Mouse (Mus musculus): ENCODE data around the gene Pik3r5.

The Pik3r5 gene

DNA sequence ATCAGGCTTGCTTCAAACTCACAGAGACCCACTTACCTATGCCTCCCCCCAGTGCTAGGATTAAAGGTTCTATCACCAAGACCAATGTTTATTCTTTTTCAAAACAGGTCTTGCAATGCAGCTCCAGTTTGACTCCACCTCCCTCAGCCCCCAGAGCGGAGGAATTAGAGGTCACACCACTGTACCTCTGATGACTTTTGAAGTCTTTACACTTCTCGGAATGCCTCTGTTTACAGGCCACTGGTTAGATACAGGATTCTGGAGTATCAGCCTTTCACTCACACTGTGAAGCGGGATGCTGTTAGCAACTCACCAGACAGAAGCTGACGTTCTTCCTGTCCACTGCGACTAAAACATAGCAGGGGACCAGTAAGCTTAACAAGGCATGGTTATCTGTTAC lies 30.5 kb upstream of the Pik3r5 start:
- no peak for DNase-seq (ENCODE audit: low spot score)

DNA sequence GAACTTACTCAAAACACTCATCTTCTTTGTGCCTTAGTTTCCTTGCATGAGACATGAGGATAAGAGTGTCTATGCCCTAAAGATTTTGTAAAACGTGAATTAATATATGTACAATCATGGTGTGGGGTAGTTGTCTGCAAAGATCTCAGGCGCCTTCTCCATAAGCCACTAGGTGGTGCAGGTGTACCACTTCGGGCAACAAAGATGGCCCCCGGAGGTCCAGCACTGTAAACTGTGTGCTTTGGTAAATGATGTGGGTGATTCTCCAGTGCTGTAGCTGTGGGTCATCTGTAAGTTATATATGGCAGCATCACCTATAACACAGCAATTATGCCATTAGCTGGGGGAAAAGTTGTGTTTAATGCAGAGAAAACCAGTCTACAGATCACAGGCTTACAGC lies 27.7 kb upstream of the Pik3r5 start:
- no peak for DNase-seq (ENCODE audit: low spot score)

DNA sequence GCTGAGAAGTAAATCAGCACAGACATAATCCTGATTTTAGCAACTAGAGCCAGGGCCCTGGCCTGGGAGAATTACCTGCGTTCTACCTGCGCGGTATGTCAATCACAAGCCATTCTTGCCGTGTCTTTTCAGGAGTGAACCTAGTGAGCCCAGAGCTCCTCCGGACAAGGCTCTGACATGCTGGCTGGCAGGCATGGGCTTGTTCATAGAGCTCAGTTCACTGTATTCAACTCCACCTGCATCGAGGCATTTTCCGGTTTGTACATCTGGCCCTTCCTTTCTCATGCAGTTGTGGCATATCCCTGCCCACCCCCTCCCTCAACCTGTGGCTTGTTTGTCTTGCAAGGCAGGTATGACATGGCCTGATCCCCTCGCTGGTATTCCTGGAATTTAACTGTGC lies 26.3 kb upstream of the Pik3r5 start:
- DNase-seq (ENCODE audit: low spot score): no peak

DNA sequence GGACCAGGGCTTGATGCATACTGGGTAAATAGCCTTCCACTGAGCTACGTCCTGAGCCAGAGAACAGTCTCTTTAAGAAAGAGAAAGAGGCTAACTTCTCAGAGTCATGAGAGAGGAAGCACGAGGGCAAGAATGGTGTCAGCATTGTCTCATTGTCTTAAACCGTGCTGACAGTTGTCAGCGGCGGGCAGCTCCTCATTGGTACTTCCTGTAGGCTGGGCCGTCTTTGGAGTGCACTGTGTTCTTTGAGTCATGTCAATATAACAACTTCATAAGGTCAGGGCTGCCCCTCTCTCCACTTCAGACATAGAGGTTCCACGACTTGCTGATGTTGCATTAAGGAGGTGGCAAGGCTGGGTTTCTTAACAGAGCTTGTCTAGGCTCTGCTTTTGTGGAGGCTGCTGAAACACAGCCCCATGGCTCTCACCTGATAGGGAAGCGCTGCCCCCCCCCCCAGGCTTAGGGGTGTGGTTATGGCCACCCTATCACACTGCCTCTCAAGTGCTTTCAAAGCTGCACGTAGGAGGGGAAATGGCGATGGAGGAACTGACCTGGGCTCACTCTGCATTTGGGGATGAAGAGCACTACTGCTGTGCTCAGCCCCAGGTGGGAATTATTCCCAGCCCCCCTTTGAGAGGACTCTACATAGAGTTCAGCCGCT lies 24.5 kb upstream of the Pik3r5 start:
- no peak for DNase-seq (ENCODE audit: low spot score)

DNA sequence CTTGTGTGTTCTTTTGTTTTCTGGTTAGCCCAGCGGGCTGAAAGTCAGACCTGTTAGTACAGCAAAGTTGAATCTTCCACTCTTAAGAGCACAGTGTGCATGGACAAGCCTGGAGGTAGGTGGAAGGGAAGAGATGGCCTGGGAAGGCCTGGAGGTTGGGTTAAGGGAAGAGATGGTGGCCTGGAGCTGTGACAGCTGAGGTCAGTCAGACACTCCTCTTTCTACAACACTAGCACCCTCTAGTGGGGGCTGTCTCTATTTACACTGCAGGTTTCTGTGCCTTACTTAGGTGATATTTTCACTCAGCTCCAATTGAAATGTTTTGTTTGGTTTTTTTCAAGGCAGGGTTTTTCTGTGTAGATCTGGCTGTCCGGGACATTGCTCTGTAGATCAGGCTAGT lies 23.8 kb upstream of the Pik3r5 start:
- DNase-seq (ENCODE audit: low spot score): peak; percentile 94

DNA sequence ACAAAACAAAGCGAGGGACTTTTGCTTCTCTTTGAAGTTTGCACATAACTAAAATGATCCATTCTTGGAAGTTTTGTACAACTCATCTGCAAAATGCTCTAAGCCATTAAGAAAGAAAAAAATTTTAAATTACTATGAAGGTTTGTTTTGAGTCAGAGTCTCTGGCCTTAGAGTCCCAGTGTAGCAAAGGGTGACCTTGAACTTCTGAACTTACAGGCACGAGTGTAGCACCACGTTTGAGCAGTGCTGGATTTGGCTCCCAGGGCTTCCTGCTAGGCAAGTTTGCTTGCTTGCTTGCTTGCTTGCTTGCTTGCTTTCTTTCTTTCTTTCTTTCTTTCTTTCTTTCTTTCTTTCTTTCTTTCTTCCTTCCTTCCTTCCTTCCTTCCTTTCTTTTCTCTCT lies 14.9 kb upstream of the Pik3r5 start:
- DNase-seq (ENCODE audit: low spot score): no peak

DNA sequence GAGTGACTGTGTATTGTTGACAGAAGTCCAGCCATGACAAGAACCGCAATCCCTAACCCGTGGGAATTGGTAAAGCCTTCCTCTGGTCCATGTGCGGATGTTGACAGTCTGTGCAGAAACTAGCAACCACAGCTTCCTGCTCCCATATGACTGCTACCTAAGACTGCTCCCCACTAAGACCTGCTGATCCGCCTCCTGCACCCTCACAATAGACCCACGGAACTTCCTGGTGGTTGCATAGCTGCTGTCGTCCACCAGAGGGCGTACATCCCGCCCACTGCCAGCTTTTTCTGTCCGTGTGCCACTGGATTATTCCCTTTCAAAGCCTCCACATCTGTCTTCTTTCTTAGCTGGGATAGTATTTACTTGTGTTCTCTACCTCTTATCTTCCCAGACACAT lies 14.1 kb upstream of the Pik3r5 start:
- peak; percentile 54 for DNase-seq (ENCODE audit: low spot score)

DNA sequence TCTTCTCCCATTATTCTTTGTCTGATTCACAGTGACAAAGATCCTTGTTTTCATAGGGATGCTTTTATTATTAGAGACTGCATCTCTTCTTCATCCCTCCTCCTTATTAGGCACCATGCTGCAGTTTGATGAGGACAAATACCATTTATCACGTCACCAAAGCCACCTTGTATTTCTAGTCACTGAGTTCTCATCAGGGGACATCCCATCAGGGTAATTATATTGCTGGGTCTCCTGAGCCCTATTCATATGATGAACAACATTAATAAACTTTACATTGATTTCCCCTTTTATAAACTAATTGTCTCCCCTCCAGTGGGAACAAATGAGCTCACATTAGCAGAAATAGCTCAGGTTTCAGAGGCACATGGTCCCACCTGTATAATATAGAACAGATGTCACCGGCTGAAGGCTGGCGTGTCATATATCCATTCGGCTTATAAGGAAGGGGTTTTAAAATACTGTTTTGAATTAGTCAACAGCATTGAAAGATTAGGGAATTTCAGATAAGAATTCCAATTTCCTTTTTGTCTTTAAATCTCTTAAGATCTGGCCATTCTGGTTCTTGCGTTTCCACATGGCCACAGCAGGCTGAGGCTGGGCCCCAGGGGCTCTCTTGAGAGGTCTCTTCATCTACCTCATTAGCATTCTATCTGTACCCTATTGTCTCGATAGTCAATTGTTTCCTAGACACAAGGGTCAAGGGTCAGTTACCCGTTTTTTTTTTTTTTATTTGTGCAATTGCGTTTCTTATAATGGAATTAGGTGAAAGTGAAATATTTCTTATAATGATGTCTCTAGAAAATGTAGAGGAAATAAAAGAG lies 6.2 kb upstream of the Pik3r5 start:
- peak; percentile 62 for DNase-seq (ENCODE audit: low spot score)

DNA sequence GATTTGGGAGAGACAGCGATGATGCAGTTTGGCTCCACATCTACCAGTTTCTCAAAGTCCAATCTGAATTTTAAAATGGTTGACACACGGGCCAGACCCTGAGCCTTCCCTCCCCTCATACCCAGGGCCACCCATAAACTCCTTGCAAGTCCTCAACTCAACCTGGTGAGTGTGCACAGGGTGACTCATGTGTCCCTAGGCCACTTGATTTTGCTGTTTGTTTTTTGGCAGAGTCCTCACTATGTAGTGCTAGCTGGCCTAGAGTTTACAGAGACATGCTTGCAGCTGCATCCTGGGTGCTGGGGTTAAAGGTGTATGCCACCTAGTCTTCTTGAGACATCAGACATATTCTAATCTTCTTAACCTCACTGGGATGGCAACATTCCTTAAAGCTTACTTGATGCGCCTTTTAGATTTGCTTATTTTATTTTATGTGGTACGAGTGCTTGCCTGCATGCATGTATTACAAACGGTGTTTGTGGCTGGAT lies 4.8 kb upstream of the Pik3r5 start:
- DNase-seq (ENCODE audit: low spot score): no peak

DNA sequence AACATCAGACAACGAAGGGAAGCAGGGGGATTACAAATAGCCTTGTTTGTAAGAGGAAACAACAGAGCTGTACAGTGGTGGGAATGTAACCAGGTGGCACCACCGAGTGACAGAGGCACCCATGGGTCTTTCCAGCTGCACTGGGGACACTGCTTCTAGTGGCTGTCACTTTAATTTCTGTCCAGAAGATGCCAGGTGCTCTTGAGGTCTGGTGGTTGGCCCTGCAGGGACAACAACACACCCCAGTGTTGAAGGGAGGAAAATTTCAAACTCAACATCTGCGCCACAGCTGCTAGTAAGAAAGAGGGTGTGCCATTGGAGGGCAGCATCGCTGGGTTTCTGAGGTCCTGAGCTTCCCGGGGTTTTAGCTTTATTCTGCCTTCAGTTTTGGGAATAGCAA lies 1.3 kb upstream of the Pik3r5 start:
- DNase-seq (ENCODE audit: low spot score): no peak

DNA sequence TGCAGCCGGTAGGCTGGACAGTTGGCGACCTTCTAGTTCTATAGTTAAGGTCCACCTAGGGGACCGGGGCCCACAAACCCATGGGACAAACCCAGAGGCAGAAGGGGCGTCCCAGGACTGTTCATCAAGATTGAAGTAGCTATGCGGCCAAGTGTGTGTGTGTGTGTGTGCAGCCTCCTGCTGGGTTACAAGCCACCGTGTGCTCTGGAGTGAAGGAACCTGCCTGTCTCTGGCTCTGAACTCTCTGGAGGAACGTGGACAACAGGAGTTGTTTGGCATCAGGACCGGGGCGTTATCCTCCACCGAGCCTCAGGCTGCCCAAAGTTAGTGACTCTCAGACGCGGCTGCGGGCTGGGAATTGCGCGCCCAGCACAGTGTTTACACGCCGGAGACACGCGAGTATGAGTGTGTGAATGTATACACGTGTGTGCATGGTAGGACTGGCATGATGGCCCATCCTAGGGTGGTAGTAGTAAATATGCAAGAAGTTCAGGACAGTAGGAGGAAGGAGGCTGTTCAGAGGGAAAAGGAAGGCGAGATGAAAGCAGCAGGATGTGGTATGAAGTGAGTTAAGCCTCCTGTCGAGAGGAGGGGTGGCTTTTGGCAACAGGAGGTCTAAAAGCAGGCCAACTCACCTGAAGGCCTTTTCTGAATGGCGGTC lies 570 bp downstream of the Pik3r5 start:
- no peak for DNase-seq (ENCODE audit: low spot score)

DNA sequence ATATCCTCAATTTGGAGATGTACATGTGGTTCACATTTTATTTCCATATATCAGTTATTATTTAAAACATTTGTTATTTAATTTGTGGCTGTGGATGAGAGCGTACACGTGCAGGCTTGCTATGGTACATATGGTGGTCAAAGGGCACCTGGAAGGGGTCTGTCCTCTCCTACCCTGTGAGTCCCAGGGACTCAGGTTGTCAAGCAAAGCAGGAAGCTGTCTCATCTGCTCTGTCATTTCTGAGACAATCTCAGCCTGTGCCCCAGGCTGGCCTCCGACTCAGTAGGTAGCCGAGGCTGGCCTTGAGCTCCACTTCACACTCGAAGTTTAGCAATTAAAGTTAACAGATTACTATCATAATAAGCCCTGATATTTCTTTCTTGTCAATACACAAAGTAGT lies 1.6 kb downstream of the Pik3r5 start:
- DNase-seq (ENCODE audit: low spot score): no peak

DNA sequence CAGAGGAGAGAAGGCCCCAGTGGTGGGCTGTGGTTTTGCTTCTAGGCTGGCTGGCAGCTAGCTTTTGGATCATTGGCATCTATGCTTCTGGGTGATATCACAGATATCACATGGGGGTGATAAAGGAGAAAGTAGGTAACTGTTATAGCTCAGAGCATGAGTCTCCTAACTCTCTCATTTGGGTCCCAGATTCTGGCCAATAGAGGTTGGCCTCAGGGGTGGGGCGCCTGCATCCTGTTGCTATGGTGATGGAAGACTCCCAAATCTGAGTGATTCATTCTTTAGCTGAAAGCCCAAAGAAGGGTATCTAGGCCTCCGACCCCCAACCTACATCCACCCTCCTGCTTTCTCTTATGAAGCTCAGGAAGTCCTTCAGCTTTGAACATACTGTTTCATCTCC lies 2.8 kb downstream of the Pik3r5 start:
- no peak for DNase-seq (ENCODE audit: low spot score)

DNA sequence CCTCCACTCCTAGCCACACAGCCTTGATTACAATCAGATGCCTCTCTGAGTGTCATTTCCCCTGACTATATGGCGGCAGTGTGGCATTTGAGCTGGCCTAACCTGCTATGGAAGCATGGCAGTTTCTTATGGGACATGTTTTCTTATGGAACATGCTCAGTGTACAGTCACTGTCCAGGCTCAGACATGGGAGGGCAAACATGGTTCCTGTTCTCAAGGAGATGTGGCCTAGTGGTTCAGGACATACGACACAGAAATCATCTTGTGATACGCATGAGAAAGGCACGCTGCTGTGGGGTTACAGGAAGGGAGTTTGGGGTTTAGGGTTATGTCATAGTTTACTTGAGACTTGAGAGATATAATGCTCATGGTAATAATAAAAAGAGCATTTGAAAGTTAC lies 3.7 kb downstream of the Pik3r5 start:
- no peak for DNase-seq (ENCODE audit: low spot score)

DNA sequence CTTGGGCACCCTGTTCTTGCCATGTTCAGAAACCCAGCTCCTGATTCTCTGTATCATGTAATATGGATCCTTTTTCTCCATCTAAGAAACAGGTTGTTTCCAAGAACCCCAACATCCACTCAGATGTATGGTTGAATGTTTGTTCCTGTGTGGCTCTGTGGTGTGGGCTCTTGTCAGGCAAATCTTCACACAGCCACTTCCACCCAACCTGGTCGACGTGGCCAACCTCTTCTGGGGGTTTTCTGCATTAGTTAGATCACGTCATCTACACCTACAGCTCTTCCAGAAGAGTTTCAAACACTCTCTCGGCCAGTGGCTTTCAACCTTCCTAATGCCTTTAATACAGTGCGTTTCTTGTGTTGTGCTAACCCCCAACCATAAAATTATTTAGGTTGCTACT lies 4.5 kb downstream of the Pik3r5 start:
- no peak for DNase-seq (ENCODE audit: low spot score)

DNA sequence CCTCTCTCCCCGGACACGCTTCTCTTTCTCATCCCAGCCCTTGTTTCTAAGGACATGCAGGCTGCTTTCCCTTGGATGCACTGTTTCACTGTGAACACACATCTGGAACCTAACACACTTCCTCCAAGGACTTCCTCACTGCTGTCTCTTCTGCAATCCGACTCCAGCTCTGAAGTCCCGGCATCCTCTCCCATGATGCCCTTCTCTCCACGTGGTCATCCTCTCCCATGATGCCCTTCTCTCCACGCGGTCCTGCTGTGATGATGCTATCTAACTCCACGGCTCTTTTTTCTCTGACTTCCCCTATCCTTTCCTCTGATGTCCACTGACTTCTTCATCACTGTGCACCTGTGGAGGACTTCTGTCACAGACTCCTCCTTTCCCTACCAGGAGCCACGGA lies 8.2 kb downstream of the Pik3r5 start:
- DNase-seq (ENCODE audit: low spot score): no peak

DNA sequence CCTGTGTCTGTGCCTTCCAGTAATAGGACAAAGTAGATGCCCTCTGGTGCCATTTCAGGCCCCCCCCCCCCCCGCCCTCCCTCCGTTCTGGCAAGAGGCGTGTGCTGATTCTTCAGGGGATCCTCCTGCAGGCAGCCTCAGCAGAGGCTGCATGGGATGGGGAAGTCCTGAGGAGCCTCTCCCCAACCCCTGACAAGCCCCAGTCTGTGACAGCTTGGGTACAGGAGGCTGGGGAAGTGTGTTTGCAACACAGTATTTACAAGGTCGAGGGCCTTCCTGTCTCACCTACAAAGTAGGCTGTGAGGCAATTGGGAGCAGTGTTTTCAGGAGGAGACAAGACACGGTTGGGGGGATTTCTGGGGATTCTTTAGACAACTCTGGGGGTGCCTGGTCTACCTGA lies 9.0 kb downstream of the Pik3r5 start:
- DNase-seq (ENCODE audit: low spot score): no peak

DNA sequence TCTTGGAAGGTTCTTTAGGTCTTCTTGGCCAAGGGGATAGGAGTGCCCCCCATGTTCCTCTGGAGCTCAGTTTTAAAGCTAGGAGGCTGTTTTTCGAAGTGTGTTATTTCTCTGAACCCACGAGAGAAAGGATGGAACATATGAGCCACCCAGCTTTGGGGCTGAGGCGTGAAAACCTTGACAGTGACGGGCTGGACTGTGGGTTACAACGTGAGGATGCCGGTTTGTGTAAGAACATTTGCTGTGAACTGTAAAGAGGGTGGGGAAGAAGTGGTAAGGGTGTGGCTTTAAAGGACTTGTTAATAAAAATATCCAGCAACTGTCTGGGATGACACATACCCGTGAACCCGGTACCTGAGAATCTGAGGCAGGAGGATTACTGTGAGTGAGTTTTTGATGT lies 10.4 kb downstream of the Pik3r5 start:
- no peak for DNase-seq (ENCODE audit: low spot score)

DNA sequence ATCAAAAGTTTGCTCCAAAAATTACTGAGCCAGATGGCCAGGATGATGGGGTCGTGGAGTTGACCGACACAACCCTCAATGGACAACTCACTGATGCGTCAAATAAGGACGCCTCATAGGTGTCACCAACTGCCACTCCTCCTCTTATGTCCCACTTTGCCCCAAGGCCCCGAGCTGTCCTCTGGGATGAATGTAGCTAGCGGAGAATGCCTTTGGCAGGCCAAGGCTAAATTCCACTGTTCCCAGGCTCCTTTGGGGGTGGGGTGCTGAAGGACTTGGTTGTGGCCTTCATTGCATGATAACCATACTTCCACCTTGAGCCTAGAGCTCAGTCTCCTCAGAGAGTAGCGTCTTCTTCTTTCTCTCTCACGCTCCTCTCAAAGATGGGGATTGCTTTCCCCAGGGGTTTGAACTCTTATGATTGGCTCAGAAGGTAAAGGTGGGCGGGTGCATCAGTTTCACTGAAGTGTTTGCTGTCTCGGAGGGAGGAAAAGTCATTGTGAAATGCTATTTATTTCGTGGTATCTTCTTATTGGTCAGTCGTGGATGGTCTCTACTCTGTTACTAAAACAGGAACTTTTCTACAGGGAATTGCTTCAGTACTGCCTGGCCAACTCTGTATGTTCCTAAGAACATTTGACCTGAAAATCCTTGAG lies 11.2 kb downstream of the Pik3r5 start:
- DNase-seq (ENCODE audit: low spot score): no peak

DNA sequence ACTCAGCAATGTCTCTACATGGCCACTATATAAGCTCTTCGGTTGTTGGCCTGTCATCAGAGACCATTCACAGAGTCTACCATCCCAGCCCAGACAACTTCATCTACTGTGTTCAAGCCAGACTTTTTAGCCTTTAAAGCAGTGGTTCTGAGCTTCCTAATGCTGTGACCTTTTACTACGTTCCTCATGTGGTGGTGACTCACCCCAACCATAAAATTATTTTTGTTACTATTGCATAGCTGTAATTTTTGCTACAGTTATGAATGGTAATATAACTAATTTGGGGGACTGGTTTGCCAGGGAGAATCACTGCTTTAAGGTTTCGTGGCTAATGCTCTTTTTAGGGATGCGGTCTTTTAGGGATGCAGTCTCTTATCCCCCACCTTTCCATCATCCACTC lies 14.0 kb downstream of the Pik3r5 start:
- DNase-seq (ENCODE audit: low spot score): no peak

DNA sequence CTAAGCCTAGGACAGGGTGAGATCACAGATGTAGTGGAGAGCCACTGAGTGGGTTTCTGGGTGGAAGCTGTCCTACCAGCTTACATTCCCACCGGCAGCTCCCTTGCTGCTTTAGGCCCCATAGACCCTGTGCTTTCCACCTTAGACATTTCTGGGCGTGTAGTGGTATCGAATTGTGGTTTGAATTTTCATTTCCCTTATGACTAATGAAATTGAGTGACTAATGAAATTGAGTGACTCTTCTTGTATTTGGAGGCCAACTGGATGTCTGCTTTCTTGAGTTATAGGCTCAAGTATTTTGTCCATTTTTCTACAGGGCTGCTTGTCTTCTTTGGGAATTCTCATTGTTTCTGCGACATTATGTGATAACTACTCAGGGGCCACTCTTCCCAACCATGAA lies 14.6 kb downstream of the Pik3r5 start:
- no peak for DNase-seq (ENCODE audit: low spot score)

DNA sequence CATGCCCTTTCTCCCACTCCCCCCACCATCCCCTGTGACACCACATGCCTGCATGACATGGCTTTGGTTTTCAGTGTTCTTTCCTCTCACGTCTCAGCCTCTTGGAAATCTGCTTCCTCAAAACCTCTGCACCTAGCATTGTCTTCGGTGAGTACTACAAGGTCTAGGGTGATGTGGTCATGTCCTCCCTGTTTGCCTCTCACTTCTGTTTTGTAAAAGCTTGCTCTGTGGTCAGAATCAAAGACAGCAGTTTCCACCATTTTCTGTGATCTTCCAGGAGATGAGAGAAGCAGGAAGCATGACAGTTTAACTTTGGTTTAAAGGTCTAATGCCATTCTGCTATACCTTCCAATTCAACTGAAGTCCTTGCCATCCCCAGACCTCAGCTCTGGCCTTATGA lies 15.3 kb downstream of the Pik3r5 start:
- DNase-seq (ENCODE audit: low spot score): no peak

DNA sequence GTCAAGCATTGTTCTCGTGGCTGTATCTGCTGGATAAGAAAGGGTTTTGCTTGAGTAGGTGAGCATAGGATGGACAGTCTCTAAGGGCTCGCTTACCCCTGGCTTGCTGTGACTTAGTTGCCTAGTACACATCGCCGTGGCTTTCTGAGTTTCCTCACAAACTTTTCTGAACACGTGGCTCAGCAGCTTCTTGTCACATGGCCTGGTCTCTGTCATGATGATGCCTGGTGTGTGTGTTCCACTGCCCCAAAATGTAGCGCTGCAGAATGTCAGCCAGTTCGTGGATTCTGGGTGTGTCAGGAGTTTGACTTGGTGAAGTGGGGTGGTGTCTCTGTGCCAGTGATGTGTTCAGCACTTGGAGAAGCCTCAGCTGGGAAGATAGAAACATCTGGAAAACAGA lies 16.4 kb downstream of the Pik3r5 start:
- DNase-seq (ENCODE audit: low spot score): no peak
